Mouse (Mus musculus): ENCODE data around the gene Glyctk. TPM values are rescaled to one million over a fixed set of nuclear protein-coding genes. Genes with fewer than 3 reads are reported as not detected.
A peak's percentile ranks its signal among the peaks of the same experiment; 100 is the strongest.

The Glyctk gene
- polyA plus RNA-seq, 1 experiment from 2014 or later: 8.0 TPM

GRCm38 (mm10) chr9:106193930-106194807 is 36.2 kb upstream of the Glyctk start:
- H3K27ac ChIP-seq: no peak overlapping the region
- no peak for DNase-seq (ENCODE audit: extremely low spot score, low spot score)
- H3K9me3 ChIP-seq: no peaks in the 10 kb centered on the region
- 90% methylated on average over 8 of the region's 8 CpGs for WGBS
- H3K4me1 ChIP-seq: peaks cover 28% of the 10 kb centered on the region
- peaks cover 84% of the 10 kb centered on the region for H3K36me3 ChIP-seq (replicated peaks)
- H3K27me3 ChIP-seq (ENCODE audit: poor library complexity, severe bottlenecking): no peaks in the 10 kb centered on the region
- H3K4me3 ChIP-seq: no peak overlapping the region

GRCm38 (mm10) chr9:106192998-106193397 is 35.1 kb upstream of the Glyctk start:
- 89% methylated on average over 1 of the region's 1 CpGs for WGBS
- H3K4me3 ChIP-seq: no peak overlapping the region
- H3K9me3 ChIP-seq: no peaks in the 10 kb centered on the region
- no peak overlapping the region for H3K27ac ChIP-seq
- DNase-seq (ENCODE audit: extremely low spot score, low spot score): no peak
- peaks cover 16% of the 10 kb centered on the region for H3K4me1 ChIP-seq
- H3K27me3 ChIP-seq (ENCODE audit: poor library complexity, severe bottlenecking): no peaks in the 10 kb centered on the region
- peaks cover 96% of the 10 kb centered on the region for H3K36me3 ChIP-seq (replicated peaks)

- 92% methylated on average over 8 of the region's 8 CpGs for WGBS
- Histone ChIP-seq H3K4me3 (no peak overlapping the region), H3K27me3 (ENCODE audit: poor library complexity, severe bottlenecking) (no peaks in the 10 kb centered on the region), H3K4me1 (0 out of 2 replicates have a peak, but pooled peaks cover 7% of the 10 kb centered on the region), H3K9me3 (no peaks in the 10 kb centered on the region), H3K36me3 (replicated peaks) (peaks cover 98% of the 10 kb centered on the region), H3K27ac (no peak overlapping the region)
- no peak for DNase-seq (ENCODE audit: extremely low spot score, low spot score)
Measured at GRCm38 (mm10) chr9:106192024-106192423, 34.1 kb upstream of the Glyctk start.

GRCm38 (mm10) chr9:106191355-106191754 is 33.4 kb upstream of the Glyctk start:
- no peak overlapping the region for H3K27ac ChIP-seq
- 0 out of 2 replicates have a peak, but pooled peaks cover 6% of the 10 kb centered on the region for H3K4me1 ChIP-seq
- H3K27me3 ChIP-seq (ENCODE audit: poor library complexity, severe bottlenecking): no peaks in the 10 kb centered on the region
- peaks cover 98% of the 10 kb centered on the region for H3K36me3 ChIP-seq (replicated peaks)
- no peak overlapping the region for H3K4me3 ChIP-seq
- DNase-seq (ENCODE audit: extremely low spot score, low spot score): no peak
- 97% methylated on average over 1 of the region's 1 CpGs for WGBS
- no peaks in the 10 kb centered on the region for H3K9me3 ChIP-seq

- Histone ChIP-seq H3K36me3 (replicated peaks) (peaks cover 100% of the 10 kb centered on the region), H3K27ac (no peak overlapping the region)
- WGBS: 95% methylated on average over 5 of the region's 5 CpGs
Measured at GRCm38 (mm10) chr9:106183996-106184395, 26.1 kb upstream of the Glyctk start.

GRCm38 (mm10) chr9:106182146-106182545 is 24.2 kb upstream of the Glyctk start:
- Histone ChIP-seq H3K36me3 (replicated peaks) (peaks cover 100% of the 10 kb centered on the region), H3K4me1 (no peaks in the 10 kb centered on the region), H3K4me3 (no peak overlapping the region), H3K27me3 (ENCODE audit: poor library complexity, severe bottlenecking) (no peaks in the 10 kb centered on the region), H3K27ac (no peak overlapping the region), H3K9me3 (no peaks in the 10 kb centered on the region)
- 96% methylated on average over 4 of the region's 4 CpGs for WGBS
- DNase-seq (ENCODE audit: extremely low spot score, low spot score): no peak

More at GRCm38 (mm10) chr9:106183996-106184395, 26.1 kb upstream of the Glyctk start:
- DNase-seq (ENCODE audit: extremely low spot score, low spot score): no peak
- Histone ChIP-seq H3K9me3 (no peaks in the 10 kb centered on the region), H3K27me3 (ENCODE audit: poor library complexity, severe bottlenecking) (no peaks in the 10 kb centered on the region), H3K4me1 (no peaks in the 10 kb centered on the region), H3K4me3 (no peak overlapping the region)

GRCm38 (mm10) chr9:106179964-106180363 is 22.0 kb upstream of the Glyctk start:
- peaks cover 98% of the 10 kb centered on the region for H3K36me3 ChIP-seq (replicated peaks)
- H3K9me3 ChIP-seq: no peaks in the 10 kb centered on the region
- no peak for DNase-seq (ENCODE audit: extremely low spot score, low spot score)
- no peaks in the 10 kb centered on the region for H3K27me3 ChIP-seq (ENCODE audit: poor library complexity, severe bottlenecking)
- peaks cover 4% of the 10 kb centered on the region; the same call in 1 of the 2 replicates for H3K4me1 ChIP-seq
- no peak overlapping the region for H3K27ac ChIP-seq
- no peak overlapping the region for H3K4me3 ChIP-seq
- WGBS: 96% methylated on average over 3 of the region's 3 CpGs

GRCm38 (mm10) chr9:106179454-106179853 is 21.5 kb upstream of the Glyctk start:
- peaks cover 97% of the 10 kb centered on the region for H3K36me3 ChIP-seq (replicated peaks)
- WGBS: 98% methylated on average over 2 of the region's 2 CpGs

GRCm38 (mm10) chr9:106177799-106178198 is 19.9 kb upstream of the Glyctk start:
- Histone ChIP-seq H3K4me1 (peaks cover 26% of the 10 kb centered on the region), H3K36me3 (replicated peaks) (peaks cover 93% of the 10 kb centered on the region), H3K9me3 (no peaks in the 10 kb centered on the region), H3K27me3 (ENCODE audit: poor library complexity, severe bottlenecking) (no peaks in the 10 kb centered on the region), H3K4me3 (no peak overlapping the region), H3K27ac (no peak overlapping the region)
- no peak for DNase-seq (ENCODE audit: extremely low spot score, low spot score)
- WGBS: 94% methylated on average over 6 of the region's 6 CpGs

More at GRCm38 (mm10) chr9:106179454-106179853, 21.5 kb upstream of the Glyctk start:
- DNase-seq (ENCODE audit: extremely low spot score, low spot score): no peak
- no peaks in the 10 kb centered on the region for H3K27me3 ChIP-seq (ENCODE audit: poor library complexity, severe bottlenecking)
- no peaks in the 10 kb centered on the region for H3K9me3 ChIP-seq
- no peak overlapping the region for H3K4me3 ChIP-seq
- H3K4me1 ChIP-seq: peaks cover 9% of the 10 kb centered on the region; the same call in 1 of the 2 replicates
- no peak overlapping the region for H3K27ac ChIP-seq

- Histone ChIP-seq H3K4me3 (no peak overlapping the region), H3K27me3 (ENCODE audit: poor library complexity, severe bottlenecking) (no peaks in the 10 kb centered on the region), H3K36me3 (replicated peaks) (peaks cover 84% of the 10 kb centered on the region), H3K4me1 (peaks cover 33% of the 10 kb centered on the region), H3K27ac (no peak overlapping the region), H3K9me3 (no peaks in the 10 kb centered on the region)
- WGBS: 93% methylated on average over 5 of the region's 5 CpGs
- DNase-seq (ENCODE audit: extremely low spot score, low spot score): no peak
Measured at GRCm38 (mm10) chr9:106176769-106177168, 18.8 kb upstream of the Glyctk start.

GRCm38 (mm10) chr9:106175552-106176200 is 17.7 kb upstream of the Glyctk start:
- H3K9me3 ChIP-seq: no peaks in the 10 kb centered on the region
- no peak overlapping the region for H3K4me3 ChIP-seq
- DNase-seq (ENCODE audit: extremely low spot score, low spot score): no peak
- H3K27me3 ChIP-seq (ENCODE audit: poor library complexity, severe bottlenecking): no peaks in the 10 kb centered on the region
- peaks cover 33% of the 10 kb centered on the region for H3K4me1 ChIP-seq
- H3K27ac ChIP-seq: no peak overlapping the region
- H3K36me3 ChIP-seq (replicated peaks): peaks cover 73% of the 10 kb centered on the region
- WGBS: 91% methylated on average over 3 of the region's 3 CpGs

- H3K27me3 ChIP-seq (ENCODE audit: poor library complexity, severe bottlenecking): peaks cover 9% of the 10 kb centered on the region
- H3K4me3 ChIP-seq: peak overlapping the region; percentile 94
- DNase-seq (ENCODE audit: extremely low spot score, low spot score): no peak
- peaks cover 50% of the 10 kb centered on the region for H3K36me3 ChIP-seq (replicated peaks)
- peaks cover 41% of the 10 kb centered on the region for H3K4me1 ChIP-seq
- 81% methylated on average over 2 of the region's 2 CpGs for whole genome bisulfite sequencing
- no peak overlapping the region for H3K27ac ChIP-seq
- no peaks in the 10 kb centered on the region for H3K9me3 ChIP-seq
Measured at GRCm38 (mm10) chr9:106173363-106173762, 15.4 kb upstream of the Glyctk start.

- WGBS: 73% methylated on average over 3 of the region's 3 CpGs
- H3K36me3 ChIP-seq (replicated peaks): peaks cover 42% of the 10 kb centered on the region
Measured at GRCm38 (mm10) chr9:106172527-106172926, 14.6 kb upstream of the Glyctk start.

More at GRCm38 (mm10) chr9:106172527-106172926, 14.6 kb upstream of the Glyctk start:
- H3K4me3 ChIP-seq: peak overlapping the region; percentile 94
- H3K27ac ChIP-seq: no peak overlapping the region
- H3K4me1 ChIP-seq: peaks cover 41% of the 10 kb centered on the region
- DNase-seq (ENCODE audit: extremely low spot score, low spot score): no peak
- H3K9me3 ChIP-seq: no peaks in the 10 kb centered on the region
- peaks cover 9% of the 10 kb centered on the region for H3K27me3 ChIP-seq (ENCODE audit: poor library complexity, severe bottlenecking)
